Mouse (Mus musculus): ENCODE measurements around the gene Olfr462. TPM values are rescaled to one million over a fixed set of nuclear protein-coding genes. Genes with fewer than 3 reads are reported as not detected.
"Not testable (repeated sequence)": the region's sequence is repeated elsewhere in the genome, so short reads cannot be mapped to it uniquely, and the experiment has no call there.

Olfr462 gene
- total RNA-seq (2021) (not detected), polyA plus RNA-seq (2012; rRNA removed) (not detected in 2 replicates)
- long read RNA-seq: 0 reads

GRCm38 (mm10) chr11:87892168-87892567 is at the start of gene Olfr462:
Gene Olfr462, minus strand, starts transcription at chr11:87892268.
- no peak for DNase-seq

DNA sequence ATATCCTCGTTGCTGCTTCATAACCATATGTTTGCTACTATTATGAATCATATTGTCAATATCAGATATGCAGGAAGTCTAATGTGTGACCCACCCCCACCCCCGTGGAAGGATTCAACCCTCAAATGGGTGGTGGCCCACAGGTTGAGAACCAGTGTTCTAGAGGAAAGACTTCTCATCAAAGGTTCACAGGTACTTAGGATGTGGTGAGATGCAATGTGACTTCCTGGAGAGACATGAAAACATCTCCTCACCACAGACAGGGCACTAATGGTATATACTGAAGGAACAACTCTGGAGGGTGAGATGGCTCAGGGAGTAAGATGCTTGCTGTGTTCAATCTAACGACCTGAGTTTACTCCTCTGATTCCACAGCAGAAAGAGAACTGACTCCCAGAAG is 43.4 kb upstream of the Olfr462 start:
- no peak for DNase-seq

DNA sequence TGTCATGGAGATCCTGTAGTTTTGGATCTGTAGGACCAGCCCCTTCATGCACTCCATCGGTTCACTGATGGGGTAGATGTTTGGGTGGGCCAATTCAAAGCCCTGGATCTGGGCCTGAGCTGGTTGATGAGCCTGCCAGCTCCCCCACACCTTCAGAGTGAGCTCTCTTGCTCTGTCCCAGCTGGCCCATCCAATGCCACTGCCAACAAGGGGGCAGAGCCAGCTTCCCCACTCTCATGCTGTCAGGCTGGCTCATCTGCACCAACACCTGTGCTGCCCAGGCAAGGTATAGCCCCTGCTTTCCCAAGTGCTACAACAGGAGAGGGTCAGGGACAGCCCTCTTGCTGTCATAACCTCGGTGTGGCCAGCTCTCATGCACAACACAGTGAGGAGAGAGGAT is 41.7 kb upstream of the Olfr462 start:
- no peak for DNase-seq

DNA sequence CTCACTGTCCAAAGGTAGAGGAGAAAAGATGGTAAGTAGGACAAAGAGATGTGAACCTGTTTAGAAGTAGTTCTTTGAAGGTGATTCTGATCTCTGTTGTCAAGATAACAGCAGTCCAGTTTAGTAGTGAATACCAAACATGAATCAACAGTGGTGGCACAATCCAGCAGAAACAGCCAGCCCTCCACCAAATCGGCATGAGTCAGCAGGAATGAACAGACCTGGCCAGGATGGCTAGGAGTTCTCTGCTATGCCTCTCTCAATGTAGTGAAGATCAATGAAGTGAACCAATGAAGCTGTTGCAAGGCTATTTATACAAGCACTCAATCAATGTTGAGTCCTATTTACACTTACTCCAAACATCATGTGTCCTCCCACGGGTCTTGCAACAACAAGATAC is 38.3 kb upstream of the Olfr462 start:
- no peak for DNase-seq

GRCm38 (mm10) chr11:87920966-87921365 is 28.9 kb upstream of the Olfr462 start, which contains the start of gene Olfr464:
Gene Olfr464, minus strand, starts transcription at chr11:87920967.
- no peak for DNase-seq

DNA sequence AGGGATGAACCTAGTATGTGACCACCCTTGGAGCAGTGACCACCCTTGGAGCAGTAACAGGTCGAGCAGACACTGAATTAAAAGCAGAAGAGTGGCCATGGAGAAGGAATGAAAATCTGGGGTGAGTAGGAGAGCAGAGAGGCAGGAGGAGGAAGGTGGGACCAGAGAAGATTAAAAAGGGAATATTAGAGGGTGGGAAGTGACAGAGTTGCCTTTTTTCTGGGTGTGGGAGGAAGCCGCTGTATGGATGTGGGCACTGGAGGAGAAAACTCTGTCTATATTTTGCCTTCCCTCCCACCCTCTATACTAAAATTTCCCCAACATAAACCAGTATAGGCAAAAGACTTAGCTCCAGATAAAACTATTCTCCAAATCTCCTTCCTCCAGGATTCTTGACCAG is 28.2 kb upstream of the Olfr462 start:
- DNase-seq: no peak

- no peak for DNase-seq
Observed at GRCm38 (mm10) chr11:87916005-87916404, 23.9 kb upstream of the Olfr462 start.

DNA sequence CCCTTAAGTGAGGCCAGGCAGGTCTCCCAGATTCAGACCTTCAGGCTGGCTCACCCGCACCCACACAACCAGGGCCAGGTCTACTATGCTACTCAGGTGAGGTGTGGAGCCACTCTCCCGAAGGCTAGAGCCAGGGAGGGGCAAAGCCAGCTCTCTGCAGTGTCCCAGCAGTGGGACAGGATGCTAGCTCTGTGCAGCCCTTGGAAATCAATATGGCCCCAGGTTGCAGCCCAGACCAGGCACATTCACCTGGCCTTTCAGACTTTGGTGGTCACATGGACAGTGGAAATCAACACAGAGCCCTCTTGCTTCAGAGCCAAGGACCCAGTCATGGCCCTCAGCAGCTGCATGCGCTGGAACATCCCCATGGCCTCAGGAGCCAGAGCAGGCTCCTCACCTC is 12.3 kb upstream of the Olfr462 start:
- no peak for DNase-seq

GRCm38 (mm10) chr11:87897287-87897686 is 5.2 kb upstream of the Olfr462 start, which contains the start of gene Olfr463:
Gene Olfr463, minus strand, starts transcription at chr11:87897387.
- no peak for DNase-seq

GRCm38 (mm10) chr11:87884856-87885255 is 7.2 kb downstream of the Olfr462 start:
- DNase-seq: no peak

- no peak for DNase-seq
Observed at GRCm38 (mm10) chr11:87883493-87883892, 8.6 kb downstream of the Olfr462 start.

DNA sequence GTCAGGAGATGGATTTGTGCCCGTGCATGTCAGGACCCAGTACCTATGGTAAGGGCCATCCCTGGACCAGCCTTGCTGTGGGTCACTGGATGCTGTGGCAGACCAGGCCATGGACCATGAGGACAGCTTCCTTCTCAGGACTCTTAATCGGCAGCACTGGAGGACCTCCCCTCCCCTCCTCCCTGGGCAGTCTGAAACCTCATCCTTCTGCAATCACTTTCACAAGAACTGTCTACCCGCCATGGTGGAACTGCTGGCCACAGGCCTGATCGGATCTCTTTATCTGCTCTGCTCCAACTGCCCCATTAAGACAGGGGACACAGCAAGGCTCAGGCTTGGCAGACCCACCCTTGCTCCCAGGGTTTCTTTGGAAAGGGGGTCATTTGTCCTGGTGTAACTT is 10.4 kb downstream of the Olfr462 start:
- DNase-seq: no peak

DNA sequence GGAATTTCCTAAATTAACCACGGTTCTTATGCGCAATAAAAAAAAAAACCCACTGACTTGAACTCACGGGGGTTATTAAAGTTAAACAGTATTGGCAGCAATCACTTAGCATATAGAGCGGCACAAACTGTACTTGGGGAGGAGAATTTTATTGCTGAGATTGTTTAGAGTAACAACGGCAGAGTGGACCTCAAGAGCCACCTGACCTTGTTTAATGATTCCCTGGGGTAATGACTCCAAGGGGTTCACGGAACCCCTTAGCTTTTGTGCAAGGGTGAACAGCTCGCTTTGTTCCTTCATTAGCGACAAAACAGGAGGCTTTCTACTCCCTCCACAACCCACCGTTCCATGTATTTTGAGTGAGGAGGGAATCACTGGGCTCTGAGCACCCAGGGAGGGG is 12.2 kb downstream of the Olfr462 start:
- no peak for DNase-seq

DNA sequence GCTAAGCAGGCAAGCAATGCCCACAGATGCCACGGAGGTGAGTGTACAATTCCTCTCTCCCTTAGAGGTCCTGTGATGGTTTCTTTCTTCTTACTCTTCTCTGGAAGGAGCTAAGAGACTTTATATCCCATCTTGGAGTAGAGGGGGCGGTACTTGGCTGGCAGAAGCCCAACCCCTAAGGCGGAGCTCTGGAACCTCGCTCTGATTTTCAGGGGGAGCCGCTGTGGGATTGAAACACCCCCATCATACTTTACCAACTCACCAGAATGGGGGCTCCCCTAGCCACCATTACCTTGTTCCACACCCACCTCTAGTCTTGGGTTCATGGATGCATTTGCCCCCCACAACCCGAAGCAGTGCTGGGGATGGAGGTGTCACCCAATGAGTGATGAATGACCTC is 16.6 kb downstream of the Olfr462 start, which contains the start of gene Epx:
Gene Epx, minus strand, starts transcription at position 101 of the 400 bp plus-strand sequence.
- DNase-seq: no peak

- DNase-seq: no peak
Observed at GRCm38 (mm10) chr11:87871766-87872165, 20.3 kb downstream of the Olfr462 start.

GRCm38 (mm10) chr11:87870096-87870495 is 22.0 kb downstream of the Olfr462 start:
- no peak for DNase-seq

GRCm38 (mm10) chr11:87866891-87867290 is 25.2 kb downstream of the Olfr462 start:
- not testable (repeated sequence) for DNase-seq

GRCm38 (mm10) chr11:87862805-87863204 is 29.3 kb downstream of the Olfr462 start:
- no peak for DNase-seq

GRCm38 (mm10) chr11:87860426-87860825 is 31.6 kb downstream of the Olfr462 start:
- no peak for DNase-seq

DNA sequence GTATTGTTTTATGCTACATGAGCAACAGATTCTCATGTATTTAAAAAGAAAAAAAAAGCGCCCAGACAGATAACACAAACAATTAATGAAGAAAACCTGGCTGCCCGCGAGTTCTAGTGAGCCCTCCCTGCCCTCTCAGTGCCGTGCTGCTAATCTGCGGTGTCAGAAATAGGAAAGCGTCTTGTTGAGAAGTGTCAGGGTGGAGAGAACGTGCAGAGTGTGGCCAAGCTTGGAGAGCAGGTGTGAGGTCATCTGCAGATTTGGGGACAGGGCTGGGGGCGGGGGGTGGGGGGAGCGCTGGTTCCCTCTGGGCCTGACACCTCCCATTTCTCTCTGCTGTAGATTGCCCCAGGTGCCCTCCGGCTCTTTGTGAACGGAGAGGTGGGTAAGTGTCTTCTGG is 32.8 kb downstream of the Olfr462 start:
- no peak for DNase-seq

- DNase-seq: no peak
Observed at GRCm38 (mm10) chr11:87854550-87854949, 37.5 kb downstream of the Olfr462 start.

DNA sequence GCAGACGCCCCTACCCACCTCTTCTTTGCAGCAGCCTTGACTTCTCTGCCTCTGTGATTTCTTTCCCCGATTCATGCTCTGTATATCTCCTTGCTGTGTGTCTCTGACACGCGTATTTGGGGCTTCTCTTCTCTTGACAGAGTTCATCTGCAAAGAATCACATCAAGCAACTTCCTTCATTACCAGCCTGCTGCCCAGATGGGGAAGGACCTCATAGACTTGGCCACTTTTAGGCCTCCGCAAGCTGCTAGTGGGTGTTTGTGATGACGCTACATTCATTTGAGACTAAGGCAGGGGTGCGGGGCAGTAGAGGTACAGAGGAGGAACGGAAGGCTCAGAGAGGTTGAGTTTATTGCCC is 38.5 kb downstream of the Olfr462 start:
- DNase-seq: peak; percentile 22

GRCm38 (mm10) chr11:87852690-87853596 is 39.1 kb downstream of the Olfr462 start, which contains the start of gene Mks1:
Gene Mks1, plus strand, starts transcription at chr11:87853215.
- DNase-seq: peak; percentile 94

GRCm38 (mm10) chr11:87847884-87848283 is 44.2 kb downstream of the Olfr462 start:
- peak; percentile 21 for DNase-seq

Data from adrenal gland, adult 2 months (tissue).